Mouse (Mus musculus): ENCODE measurements around the gene Sh2d6. TPM values are rescaled to one million over a fixed set of nuclear protein-coding genes. Genes with fewer than 3 reads are reported as not detected.

The Sh2d6 gene
- polyA plus RNA-seq, 1 experiment from 2014 or later: not detected

Other genes starting within 250 kb of the Sh2d6 start
- not detected in 2 replicates for gene Sftpb, start 217.1 kb downstream of the Sh2d6 start, polyA plus RNA-seq (2014; fragmentation: Nextera tagmentation; extraction: Ambion mirVana)
- 51.3 and 69.1 TPM in 2 replicates for gene Usp39, start 176.5 kb downstream of the Sh2d6 start, polyA plus RNA-seq (2014; fragmentation: Nextera tagmentation; extraction: Ambion mirVana)
- gene 0610030E20Rik, start 174.4 kb downstream of the Sh2d6 start, polyA plus RNA-seq (2014; fragmentation: Nextera tagmentation; extraction: Ambion mirVana): 26.7 and 29.8 TPM in 2 replicates
- gene Tmem150a, start 166.3 kb downstream of the Sh2d6 start, polyA plus RNA-seq (2014; fragmentation: Nextera tagmentation; extraction: Ambion mirVana): 18.3 and 18.7 TPM in 2 replicates
- gene Rnf181, start 154.8 kb downstream of the Sh2d6 start, polyA plus RNA-seq (2014; fragmentation: Nextera tagmentation; extraction: Ambion mirVana): 103 and 106 TPM in 2 replicates
- gene Vamp5, start 141.2 kb downstream of the Sh2d6 start, polyA plus RNA-seq (2014; fragmentation: Nextera tagmentation; extraction: Ambion mirVana): 32.1 and 38.4 TPM in 2 replicates
- gene Vamp8, start 131.0 kb downstream of the Sh2d6 start, polyA plus RNA-seq (2014; fragmentation: Nextera tagmentation; extraction: Ambion mirVana): 114 and 143 TPM in 2 replicates
- gene Ggcx, start 107.4 kb downstream of the Sh2d6 start, polyA plus RNA-seq (2014; fragmentation: Nextera tagmentation; extraction: Ambion mirVana): 10.3 and 24.7 TPM in 2 replicates
- gene Mat2a, start 82.1 kb downstream of the Sh2d6 start, polyA plus RNA-seq (2014; fragmentation: Nextera tagmentation; extraction: Ambion mirVana): 322 and 463 TPM in 2 replicates
- 63.8 and 66.6 TPM in 2 replicates for gene Capg, start 22.7 kb upstream of the Sh2d6 start, polyA plus RNA-seq (2014; fragmentation: Nextera tagmentation; extraction: Ambion mirVana)
- 10.4 and 15.0 TPM in 2 replicates for gene Elmod3, start 76.7 kb upstream of the Sh2d6 start, polyA plus RNA-seq (2014; fragmentation: Nextera tagmentation; extraction: Ambion mirVana)
- gene Retsat, start 76.8 kb upstream of the Sh2d6 start, polyA plus RNA-seq (2014; fragmentation: Nextera tagmentation; extraction: Ambion mirVana): 14.7 and 20.1 TPM in 2 replicates
- gene Tgoln1, start 95.3 kb upstream of the Sh2d6 start, polyA plus RNA-seq (2014; fragmentation: Nextera tagmentation; extraction: Ambion mirVana): 22.5 and 39.6 TPM in 2 replicates